Mouse (Mus musculus): ENCODE data around the gene Sf3a2. TPM values are rescaled to one million over a fixed set of nuclear protein-coding genes. Genes with fewer than 3 reads are reported as not detected.

The Sf3a2 gene
- polyA plus RNA-seq, 1 experiment: 65.7 TPM

DNA sequence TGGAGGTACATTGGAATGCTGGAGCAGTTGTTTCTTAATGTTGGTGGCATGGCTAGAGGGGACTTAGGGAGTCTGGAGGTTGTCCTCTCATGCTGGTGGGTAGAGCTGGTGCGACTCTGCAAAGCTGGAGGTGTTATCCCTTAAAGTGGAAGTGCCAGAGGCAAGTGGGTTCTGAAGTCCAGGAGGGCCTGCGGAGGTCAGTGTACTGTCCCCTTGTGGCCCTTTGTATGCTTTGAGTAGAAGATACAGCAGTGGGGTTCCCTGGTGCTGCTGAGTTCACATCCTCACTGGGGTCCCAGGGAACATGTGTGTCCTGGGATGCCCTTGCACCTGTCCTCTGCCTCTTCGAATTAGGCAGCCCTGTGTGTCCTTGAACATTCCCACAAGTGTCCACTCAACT is 41.9 kb upstream of the Sf3a2 start:
- Histone ChIP-seq H3K27me3 (ENCODE audit: control insufficient read depth, insufficient read depth, low read length) (no peaks in the 10 kb centered on the region), H3K4me3 (ENCODE audit: control insufficient read depth, low read depth, low read length) (peak overlapping the region; percentile 91), H3K36me3 (ENCODE audit: control insufficient read depth, insufficient read depth, low read length) (no peaks in the 10 kb centered on the region), H3K27ac (ENCODE audit: control insufficient read depth, insufficient read depth, low read depth, low read length) (peak overlapping the region; percentile 94), H3K4me1 (ENCODE audit: control insufficient read depth, insufficient read depth, low read length) (peaks cover 41% of the 10 kb centered on the region)
- TF ChIP-seq CTCF (IDR thresholded peaks at IDR 0.05; ENCODE audit: control insufficient read depth, insufficient read depth, insufficient replicate concordance, low read depth, low read length) (no peak), POLR2A (IDR thresholded peaks at IDR 0.05; ENCODE audit: control insufficient read depth, low read depth, low read length) (no peak)

- peaks cover 39% of the 10 kb centered on the region for H3K4me1 ChIP-seq (ENCODE audit: control insufficient read depth, insufficient read depth, low read length)
Observed at GRCm38 (mm10) chr10:80756509-80756908, 41.5 kb upstream of the Sf3a2 start.

GRCm38 (mm10) chr10:80756967-80757366 is 41.0 kb upstream of the Sf3a2 start:
- Histone ChIP-seq H3K4me3 (ENCODE audit: control insufficient read depth, low read depth, low read length) (peak overlapping the region; percentile 91), H3K27ac (ENCODE audit: control insufficient read depth, insufficient read depth, low read depth, low read length) (no peak overlapping the region), H3K27me3 (ENCODE audit: control insufficient read depth, insufficient read depth, low read length) (no peaks in the 10 kb centered on the region), H3K4me1 (ENCODE audit: control insufficient read depth, insufficient read depth, low read length) (peaks cover 34% of the 10 kb centered on the region), H3K36me3 (ENCODE audit: control insufficient read depth, insufficient read depth, low read length) (no peaks in the 10 kb centered on the region)
- TF ChIP-seq CTCF (IDR thresholded peaks at IDR 0.05; ENCODE audit: control insufficient read depth, insufficient read depth, insufficient replicate concordance, low read depth, low read length) (no peak), POLR2A (IDR thresholded peaks at IDR 0.05; ENCODE audit: control insufficient read depth, low read depth, low read length) (peak; percentile 31; the same call in 1 of the 2 replicates)

More at GRCm38 (mm10) chr10:80756509-80756908, 41.5 kb upstream of the Sf3a2 start:
- H3K27me3 ChIP-seq (ENCODE audit: control insufficient read depth, insufficient read depth, low read length): no peaks in the 10 kb centered on the region
- peak overlapping the region; percentile 91 for H3K4me3 ChIP-seq (ENCODE audit: control insufficient read depth, low read depth, low read length)
- no peak for TF ChIP-seq POLR2A (IDR thresholded peaks at IDR 0.05; ENCODE audit: control insufficient read depth, low read depth, low read length)
- TF ChIP-seq CTCF (IDR thresholded peaks at IDR 0.05; ENCODE audit: control insufficient read depth, insufficient read depth, insufficient replicate concordance, low read depth, low read length): no peak
- H3K27ac ChIP-seq (ENCODE audit: control insufficient read depth, insufficient read depth, low read depth, low read length): peak overlapping the region; percentile 94
- no peaks in the 10 kb centered on the region for H3K36me3 ChIP-seq (ENCODE audit: control insufficient read depth, insufficient read depth, low read length)

- H3K27me3 ChIP-seq (ENCODE audit: control insufficient read depth, insufficient read depth, low read length): no peaks in the 10 kb centered on the region
- H3K27ac ChIP-seq (ENCODE audit: control insufficient read depth, insufficient read depth, low read depth, low read length): peak overlapping the region; percentile 14; the same call in 1 of the 2 replicates
- no peaks in the 10 kb centered on the region for H3K36me3 ChIP-seq (ENCODE audit: control insufficient read depth, insufficient read depth, low read length)
- H3K4me1 ChIP-seq (ENCODE audit: control insufficient read depth, insufficient read depth, low read length): peaks cover 29% of the 10 kb centered on the region
- peak overlapping the region; percentile 1; the same call in 1 of the 2 replicates for H3K4me3 ChIP-seq (ENCODE audit: control insufficient read depth, low read depth, low read length)
- TF ChIP-seq CTCF (IDR thresholded peaks at IDR 0.05; ENCODE audit: control insufficient read depth, insufficient read depth, insufficient replicate concordance, low read depth, low read length) (peak; percentile 49; the same call in 1 of the 2 replicates), POLR2A (IDR thresholded peaks at IDR 0.05; ENCODE audit: control insufficient read depth, low read depth, low read length) (no peak)
Observed at GRCm38 (mm10) chr10:80757717-80758116, 40.3 kb upstream of the Sf3a2 start.

GRCm38 (mm10) chr10:80758651-80759050 is 39.3 kb upstream of the Sf3a2 start:
- TF ChIP-seq POLR2A (IDR thresholded peaks at IDR 0.05; ENCODE audit: control insufficient read depth, low read depth, low read length): no peak
- no peak for TF ChIP-seq CTCF (IDR thresholded peaks at IDR 0.05; ENCODE audit: control insufficient read depth, insufficient read depth, insufficient replicate concordance, low read depth, low read length)
- Histone ChIP-seq H3K4me1 (ENCODE audit: control insufficient read depth, insufficient read depth, low read length) (peaks cover 29% of the 10 kb centered on the region), H3K4me3 (ENCODE audit: control insufficient read depth, low read depth, low read length) (no peak overlapping the region), H3K27me3 (ENCODE audit: control insufficient read depth, insufficient read depth, low read length) (no peaks in the 10 kb centered on the region), H3K27ac (ENCODE audit: control insufficient read depth, insufficient read depth, low read depth, low read length) (no peak overlapping the region), H3K36me3 (ENCODE audit: control insufficient read depth, insufficient read depth, low read length) (no peaks in the 10 kb centered on the region)

GRCm38 (mm10) chr10:80760596-80761524 is 37.1 kb upstream of the Sf3a2 start:
- Histone ChIP-seq H3K4me3 (ENCODE audit: control insufficient read depth, low read depth, low read length) (no peak overlapping the region), H3K27me3 (ENCODE audit: control insufficient read depth, insufficient read depth, low read length) (no peaks in the 10 kb centered on the region), H3K4me1 (ENCODE audit: control insufficient read depth, insufficient read depth, low read length) (peaks cover 26% of the 10 kb centered on the region), H3K36me3 (ENCODE audit: control insufficient read depth, insufficient read depth, low read length) (peaks cover 3% of the 10 kb centered on the region), H3K27ac (ENCODE audit: control insufficient read depth, insufficient read depth, low read depth, low read length) (no peak overlapping the region)
- TF ChIP-seq POLR2A (IDR thresholded peaks at IDR 0.05; ENCODE audit: control insufficient read depth, low read depth, low read length) (no peak), CTCF (IDR thresholded peaks at IDR 0.05; ENCODE audit: control insufficient read depth, insufficient read depth, insufficient replicate concordance, low read depth, low read length) (no peak)

- H3K4me1 ChIP-seq (ENCODE audit: control insufficient read depth, insufficient read depth, low read length): peaks cover 18% of the 10 kb centered on the region
- peaks cover 3% of the 10 kb centered on the region for H3K36me3 ChIP-seq (ENCODE audit: control insufficient read depth, insufficient read depth, low read length)
- H3K27me3 ChIP-seq (ENCODE audit: control insufficient read depth, insufficient read depth, low read length): no peaks in the 10 kb centered on the region
- H3K27ac ChIP-seq (ENCODE audit: control insufficient read depth, insufficient read depth, low read depth, low read length): no peak overlapping the region
- H3K4me3 ChIP-seq (ENCODE audit: control insufficient read depth, low read depth, low read length): no peak overlapping the region
- TF ChIP-seq CTCF (IDR thresholded peaks at IDR 0.05; ENCODE audit: control insufficient read depth, insufficient read depth, insufficient replicate concordance, low read depth, low read length): no peak
- no peak for TF ChIP-seq POLR2A (IDR thresholded peaks at IDR 0.05; ENCODE audit: control insufficient read depth, low read depth, low read length)
Observed at GRCm38 (mm10) chr10:80761821-80762220, 36.2 kb upstream of the Sf3a2 start.
